Mouse (Mus musculus) heart, postnatal 0 days (tissue): ENCODE data around the gene Helz2. TPM values are rescaled to one million over a fixed set of nuclear protein-coding genes. Genes with fewer than 3 reads are reported as not detected.
A peak's percentile ranks its signal among the peaks of the same experiment; 100 is the strongest.
"Not testable (repeated sequence)": the region's sequence is repeated elsewhere in the genome, so short reads cannot be mapped to it uniquely, and the experiment has no call there.

Source experiments
- ATAC-seq: fragments of 200-750 bp; cut with Nextera tagmentation; 2 replicates; pipeline ENCODE4 v1.8.0; 2017; ENCODE audit warnings: low read depth, moderate number of reproducible peaks, moderate library complexity; ENCODE audit not compliant: insufficient read depth
- DNase-seq: peaks from one replicate; pipeline ENCODE4 v3.0.0-alpha.2; 2016; ENCODE audit warnings: low spot score
- H3K27ac ChIP-seq: fragments of 300-500 bp; sonication (generic); 2 replicates; pipeline ENCODE4 v1.5.1; 2014; ENCODE audit warnings: low read depth, mild to moderate bottlenecking
- H3K27me3 ChIP-seq: fragments of 300-500 bp; sonication (generic); 2 replicates; pipeline ENCODE4 v1.6.1; 2014; ENCODE audit warnings: low read length, mixed read lengths; ENCODE audit not compliant: control insufficient read depth, insufficient read depth
- H3K36me3 ChIP-seq: fragments of 300-500 bp; sonication (generic); replicated peaks from 2 replicates; pipeline ENCODE4 v1.6.1; 2014; ENCODE audit warnings: low read length, mixed read lengths; ENCODE audit not compliant: control insufficient read depth, insufficient read depth
- H3K4me1 ChIP-seq: fragments of 300-500 bp; sonication (generic); 2 replicates; pipeline ENCODE4 v1.6.1; 2014; ENCODE audit warnings: antibody characterized with exemption; ENCODE audit not compliant: control insufficient read depth, insufficient read depth
- H3K4me2 ChIP-seq: fragments of 300-500 bp; sonication (generic); 2 replicates; pipeline ENCODE4 v1.6.1; 2014; ENCODE audit warnings: low read depth, mild to moderate bottlenecking, low read length, moderate library complexity
- H3K4me3 ChIP-seq: fragments of 300-500 bp; sonication (generic); 2 replicates; pipeline ENCODE4 v1.5.1; 2014; ENCODE audit warnings: low read depth, low read length
- H3K9ac ChIP-seq: fragments of 300-500 bp; sonication (generic); replicated peaks from 2 replicates; pipeline ENCODE4 v1.6.1; 2014; ENCODE audit warnings: low read depth, low read length, mixed read lengths
- H3K9me3 ChIP-seq: fragments of 300-500 bp; sonication (generic); replicated peaks from 2 replicates; pipeline ENCODE4 v1.6.1; 2016; ENCODE audit warnings: low read length; ENCODE audit not compliant: control insufficient read depth
- CTCF ChIP-seq: IDR thresholded peaks from 2 replicates; pipeline ENCODE4 v1.5.1; 2016; ENCODE audit warnings: antibody characterized with exemption, control low read depth, low read depth
- EP300 ChIP-seq: IDR thresholded peaks from 2 replicates; pipeline ENCODE4 v1.6.1; 2016; ENCODE audit warnings: antibody characterized with exemption, low read depth
- WGBS: fragments of 180-500 bp; shearing (Covaris S2); extraction: QIAGEN DNeasy Blood & Tissue Kit; methylation state at CpG from one replicate; pipeline ENCODE4 v1.1.7; 2014; 5-methylcytosine and 5-hydroxymethylcytosine counted together
- polyA plus RNA-seq: library from polyadenylated mRNA; unstranded; fragments of >200 nt; fragmentation: Nextera tagmentation; extraction: Ambion mirVana; gene quantifications from 2 replicates; pipeline ENCODE4 v1.2.1, GENCODE M21; 2015
- total RNA-seq: library from RNA; depleted of rRNA; stranded (reverse); fragments of >200 nt; gene quantifications from 2 replicates; pipeline ENCODE4 v1.2.3, GENCODE M21; 2014; ENCODE audit warnings: low replicate concordance; rRNA removed

Helz2 gene
- total RNA-seq = 19.4 and 23.5 TPM in 2 replicates
- polyA plus RNA-seq = 0.74 and 0.90 TPM in 2 replicates

DNA sequence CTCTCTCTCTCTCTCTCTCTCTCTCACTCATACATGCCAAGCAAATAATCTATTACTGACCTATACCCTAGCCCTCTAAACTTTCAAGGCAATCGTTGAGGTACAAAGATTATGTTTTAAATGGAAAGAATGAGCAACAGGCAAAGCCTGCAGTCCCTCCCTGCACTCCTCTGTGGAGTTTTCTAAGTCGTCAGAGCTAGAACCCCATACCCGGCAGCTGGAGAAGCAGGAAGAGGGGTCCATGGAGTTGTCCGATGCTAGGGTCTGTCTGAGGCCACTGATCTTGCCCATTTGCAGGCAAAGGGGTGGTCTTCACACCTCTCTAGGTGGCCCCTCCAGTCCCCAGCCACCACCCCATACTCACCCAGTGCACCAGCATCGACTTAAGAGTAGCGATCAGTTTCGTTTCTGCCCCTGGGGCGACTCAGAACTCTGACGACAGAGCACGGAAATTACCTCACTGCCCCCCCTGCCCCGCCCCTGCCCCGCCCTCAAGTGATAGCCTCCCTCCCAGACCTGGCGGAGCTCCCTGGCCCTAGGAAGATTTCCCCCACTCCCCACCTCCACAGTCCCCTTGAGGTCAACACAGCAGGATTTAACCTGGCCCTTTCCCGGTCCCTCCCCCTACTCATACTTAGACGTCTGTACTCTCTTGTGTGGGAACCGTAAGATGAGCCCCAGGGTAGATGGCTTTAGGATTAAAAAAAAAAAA is at the start of gene Helz2:
TSS of gene Helz2 (minus strand) at position 426 of the 712 bp plus-strand sequence.
- H3K9me3 ChIP-seq = no peaks in the 10 kb centered on the region
- ATAC-seq (peak; percentile 83), DNase-seq (peak; percentile 65)
- peak within 1 kb of the TSS; percentile 65 for H3K4me2 ChIP-seq
- TF ChIP-seq EP300 = no peak
- no peak for TF ChIP-seq CTCF
- 0 out of 2 replicates have a peak within 1 kb of the TSS, but pooled peaks have one; percentile 56 for H3K27ac ChIP-seq
- H3K36me3 ChIP-seq = peaks cover 13% of the 10 kb centered on the region
- 0 out of 2 replicates have a peak, but pooled peaks cover 9% of the 10 kb centered on the region for H3K4me1 ChIP-seq
- WGBS = 4% methylated on average over 16 of the region's 16 CpGs
- peak within 1 kb of the TSS; percentile 61 for H3K4me3 ChIP-seq
- no peaks in the 10 kb centered on the region for H3K27me3 ChIP-seq
- peak within 1 kb of the TSS; percentile 69 for H3K9ac ChIP-seq

DNA sequence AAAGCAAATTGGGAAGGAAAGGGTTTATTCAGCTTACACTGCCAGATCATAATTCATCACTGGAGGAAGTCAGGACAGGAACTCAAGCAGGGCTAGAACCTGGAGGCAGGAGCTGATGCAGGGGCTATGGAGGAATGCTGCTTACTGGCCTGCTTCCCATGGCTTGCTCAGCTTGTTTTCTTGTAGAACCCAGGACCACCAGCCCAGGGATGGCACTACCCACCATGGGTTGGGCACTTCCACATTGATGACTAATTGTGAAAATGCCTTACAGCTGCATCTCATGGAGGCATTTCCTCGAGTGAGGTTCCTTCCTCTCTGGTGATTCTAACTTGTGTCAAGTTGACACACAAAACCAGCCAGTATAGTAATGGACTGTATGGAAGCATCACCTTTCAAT is 49.1 kb upstream of the Helz2 start:
- DNase-seq (no peak), ATAC-seq (no peak)
- WGBS = 57% methylated on average over 1 of the region's 1 CpGs
- Histone ChIP-seq H3K9me3 (no peaks in the 10 kb centered on the region), H3K27me3 (no peaks in the 10 kb centered on the region), H3K4me3 (no peak overlapping the region), H3K4me1 (peaks cover 13% of the 10 kb centered on the region), H3K36me3 (no peaks in the 10 kb centered on the region), H3K27ac (no peak overlapping the region), H3K9ac (no peak overlapping the region), H3K4me2 (no peak overlapping the region)
- TF ChIP-seq EP300 (no peak), CTCF (no peak)

GRCm38 (mm10) chr2:181288691-181289090 is 46.9 kb upstream of the Helz2 start:
- no peaks in the 10 kb centered on the region for H3K9me3 ChIP-seq
- no peak overlapping the region for H3K27ac ChIP-seq
- TF ChIP-seq EP300 (no peak), CTCF (no peak)
- ATAC-seq (no peak), DNase-seq (no peak)
- WGBS = 78% methylated on average over 3 of the region's 3 CpGs
- H3K4me2 ChIP-seq = peak overlapping the region; percentile 69
- H3K4me3 ChIP-seq = peak overlapping the region; percentile 81
- no peaks in the 10 kb centered on the region for H3K36me3 ChIP-seq
- H3K9ac ChIP-seq = peak overlapping the region; percentile 92; the same call in 1 of the 2 replicates
- H3K4me1 ChIP-seq = peaks cover 13% of the 10 kb centered on the region
- H3K27me3 ChIP-seq = no peaks in the 10 kb centered on the region

GRCm38 (mm10) chr2:181287958-181288350 is 46.1 kb upstream of the Helz2 start, which contains the start of gene Gmeb2:
TSS of gene Gmeb2 (minus strand) at chr2:181288035.
- Histone ChIP-seq H3K4me1 (peaks cover 13% of the 10 kb centered on the region), H3K9ac (peak within 1 kb of the TSS; percentile 92), H3K4me3 (peak within 1 kb of the TSS; percentile 81), H3K27ac (peak within 1 kb of the TSS; percentile 93), H3K4me2 (peak within 1 kb of the TSS; percentile 69)
- peak; percentile 96 for DNase-seq
- peak; percentile 97 for ATAC-seq
- not testable (repeated sequence) for H3K36me3 ChIP-seq, H3K9me3 ChIP-seq, H3K27me3 ChIP-seq
- under 1% methylated on average over 21 of the region's 38 CpGs for WGBS
- peak; percentile 24; the same call in 1 of the 2 replicates for TF ChIP-seq CTCF

GRCm38 (mm10) chr2:181287338-181287957 is 45.6 kb upstream of the Helz2 start:
- Histone ChIP-seq H3K9ac (peak overlapping the region; percentile 92), H3K36me3 (no peaks in the 10 kb centered on the region; the same call in 1 of the 2 replicates), H3K27me3 (no peaks in the 10 kb centered on the region), H3K4me2 (peak overlapping the region; percentile 67), H3K27ac (peak overlapping the region; percentile 93), H3K9me3 (no peaks in the 10 kb centered on the region), H3K4me1 (peaks cover 13% of the 10 kb centered on the region), H3K4me3 (peak overlapping the region; percentile 81)
- 0% methylated on average over 20 of the region's 71 CpGs for WGBS
- peak; percentile 89 for ATAC-seq
- no peak for TF ChIP-seq EP300
- DNase-seq = peak; percentile 73
